Mouse (Mus musculus) liver, embryonic 11.5 days (tissue): ENCODE measurements at regions not wholly inside any gene's neighbourhood (a gene's known extent, or its start where the extent isn't known, plus 50 kb on each side); places are given as distances from the start of the nearest gene placed in this dataset.

ENCODE experiments used
- ATAC-seq: fragments of 200-750 bp; cut with Nextera tagmentation; replicated peaks from 2 replicates; pipeline ENCODE4 v1.8.0; 2017; ENCODE audit warnings: moderate number of reproducible peaks, mild to moderate bottlenecking, moderate TSS enrichment, moderate library complexity; ENCODE audit not compliant: low FRiP score
- DNase-seq: peaks from one replicate; pipeline ENCODE4 v3.0.0-alpha.2; 2017; ENCODE audit warnings: low spot score
- H3K27ac ChIP-seq: fragments of 300-500 bp; sonication (generic); 2 replicates; pipeline ENCODE4 v1.5.1; 2014; ENCODE audit warnings: mild to moderate bottlenecking, low read depth, low read length, control low read depth
- H3K27me3 ChIP-seq: fragments of 300-500 bp; sonication (generic); replicated peaks from 2 replicates; pipeline ENCODE4 v1.6.1; 2014; ENCODE audit warnings: low read length, mixed read lengths; ENCODE audit not compliant: control insufficient read depth, insufficient read depth
- H3K36me3 ChIP-seq: fragments of 300-500 bp; sonication (generic); 2 replicates; pipeline ENCODE4 v1.6.1; 2014; ENCODE audit warnings: mild to moderate bottlenecking, low read length, moderate library complexity, mixed read lengths; ENCODE audit not compliant: control insufficient read depth, insufficient read depth
- H3K4me1 ChIP-seq: fragments of 300-500 bp; sonication (generic); replicated peaks from 2 replicates; pipeline ENCODE4 v1.6.1; 2014; ENCODE audit warnings: low read length, mixed read lengths; ENCODE audit not compliant: control insufficient read depth, insufficient read depth
- H3K4me2 ChIP-seq: fragments of 300-500 bp; sonication (generic); 2 replicates; pipeline ENCODE4 v1.6.1; 2014; ENCODE audit warnings: mild to moderate bottlenecking, control low read depth, moderate library complexity
- H3K4me3 ChIP-seq: fragments of 300-500 bp; sonication (generic); 2 replicates; pipeline ENCODE4 v1.5.1; 2014; ENCODE audit warnings: low read depth, low read length, control low read depth
- H3K9ac ChIP-seq: fragments of 300-500 bp; sonication (generic); 2 replicates; pipeline ENCODE4 v1.6.1; 2014; ENCODE audit warnings: low read depth, low read length, control low read depth
- H3K9me3 ChIP-seq: fragments of 300-500 bp; sonication (generic); 2 replicates; pipeline ENCODE4 v1.6.1; 2016; ENCODE audit warnings: low read length, inconsistent platforms, mixed read lengths; ENCODE audit not compliant: control insufficient read depth
- WGBS: fragments of 180-500 bp; shearing (Covaris S2); extraction: QIAGEN DNeasy Blood & Tissue Kit; methylation state at CpG from one replicate; pipeline ENCODE4 v1.1.7; 2014; 5-methylcytosine and 5-hydroxymethylcytosine counted together

GRCm38 (mm10) chr10:96720281-96720711, 103.5 kb downstream of the Btg1 start:
- 84% methylated on average over 7 of the region's 7 CpGs for WGBS
- H3K36me3 ChIP-seq = no peaks in the 10 kb centered on the region
- no peak overlapping the region for H3K27ac ChIP-seq
- no peaks in the 10 kb centered on the region for H3K9me3 ChIP-seq
- DNase-seq (no peak), ATAC-seq (no peak)
- no peak overlapping the region for H3K9ac ChIP-seq
- H3K27me3 ChIP-seq = no peaks in the 10 kb centered on the region
- H3K4me3 ChIP-seq = no peak overlapping the region
- peaks cover 19% of the 10 kb centered on the region for H3K4me1 ChIP-seq
- H3K4me2 ChIP-seq = no peak overlapping the region

GRCm38 (mm10) chr10:96720956-96721688, 104.3 kb downstream of the Btg1 start:
- H3K36me3 ChIP-seq = no peaks in the 10 kb centered on the region
- H3K4me3 ChIP-seq = no peak overlapping the region
- peak; percentile 59 for ATAC-seq
- H3K27ac ChIP-seq = no peak overlapping the region
- no peak overlapping the region for H3K4me2 ChIP-seq
- 63% methylated on average over 9 of the region's 9 CpGs for WGBS
- no peak for DNase-seq
- no peak overlapping the region for H3K9ac ChIP-seq
- no peaks in the 10 kb centered on the region for H3K9me3 ChIP-seq
- no peaks in the 10 kb centered on the region for H3K27me3 ChIP-seq
- peaks cover 19% of the 10 kb centered on the region for H3K4me1 ChIP-seq

GRCm38 (mm10) chr10:96722491-96722890, 105.7 kb downstream of the Btg1 start:
- DNase-seq (peak; percentile 75), ATAC-seq (peak; percentile 94)
- Histone ChIP-seq H3K9ac (no peak overlapping the region), H3K36me3 (no peaks in the 10 kb centered on the region), H3K9me3 (no peaks in the 10 kb centered on the region), H3K27ac (no peak overlapping the region), H3K27me3 (no peaks in the 10 kb centered on the region), H3K4me2 (no peak overlapping the region), H3K4me3 (no peak overlapping the region), H3K4me1 (peaks cover 19% of the 10 kb centered on the region)
- 23% methylated on average over 9 of the region's 9 CpGs for WGBS

- H3K9ac ChIP-seq = no peak overlapping the region
- H3K4me1 ChIP-seq = peaks cover 19% of the 10 kb centered on the region
- DNase-seq (no peak), ATAC-seq (no peak)
- H3K27me3 ChIP-seq = no peaks in the 10 kb centered on the region
- H3K27ac ChIP-seq = no peak overlapping the region
- no peaks in the 10 kb centered on the region for H3K36me3 ChIP-seq
- WGBS = 82% methylated on average over 6 of the region's 6 CpGs
- no peaks in the 10 kb centered on the region for H3K9me3 ChIP-seq
- no peak overlapping the region for H3K4me3 ChIP-seq
- no peak overlapping the region for H3K4me2 ChIP-seq
Measured at GRCm38 (mm10) chr10:96723071-96723470, 106.3 kb downstream of the Btg1 start.

GRCm38 (mm10) chr10:96724436-96725175, 107.8 kb downstream of the Btg1 start:
- H3K4me3 ChIP-seq = no peak overlapping the region
- no peaks in the 10 kb centered on the region for H3K27me3 ChIP-seq
- WGBS = 36% methylated on average over 11 of the region's 11 CpGs
- peaks cover 19% of the 10 kb centered on the region for H3K4me1 ChIP-seq
- no peaks in the 10 kb centered on the region for H3K9me3 ChIP-seq
- H3K27ac ChIP-seq = no peak overlapping the region
- DNase-seq = no peak
- peak overlapping the region; percentile 30; the same call in 1 of the 2 replicates for H3K4me2 ChIP-seq
- H3K9ac ChIP-seq = no peak overlapping the region
- ATAC-seq = peak; percentile 67
- no peaks in the 10 kb centered on the region for H3K36me3 ChIP-seq

- no peak overlapping the region for H3K27ac ChIP-seq
- H3K4me1 ChIP-seq = peaks cover 10% of the 10 kb centered on the region; the same call in 1 of the 2 replicates
- no peak overlapping the region for H3K9ac ChIP-seq
- no peaks in the 10 kb centered on the region for H3K9me3 ChIP-seq
- ATAC-seq (no peak), DNase-seq (no peak)
- WGBS = 85% methylated on average over 12 of the region's 12 CpGs
- H3K4me3 ChIP-seq = no peak overlapping the region
- no peaks in the 10 kb centered on the region for H3K27me3 ChIP-seq
- H3K36me3 ChIP-seq = no peaks in the 10 kb centered on the region
- no peak overlapping the region for H3K4me2 ChIP-seq
Measured at GRCm38 (mm10) chr10:96726801-96727780, 110.3 kb downstream of the Btg1 start.

GRCm38 (mm10) chr10:96733581-96733980, 116.8 kb downstream of the Btg1 start:
- no peak overlapping the region for H3K4me3 ChIP-seq
- H3K4me2 ChIP-seq = no peak overlapping the region
- WGBS = 59% methylated on average over 5 of the region's 5 CpGs
- H3K27me3 ChIP-seq = no peaks in the 10 kb centered on the region
- H3K9me3 ChIP-seq = no peaks in the 10 kb centered on the region
- H3K9ac ChIP-seq = no peak overlapping the region
- ATAC-seq (no peak), DNase-seq (no peak)
- H3K27ac ChIP-seq = no peak overlapping the region
- H3K4me1 ChIP-seq = no peaks in the 10 kb centered on the region
- no peaks in the 10 kb centered on the region for H3K36me3 ChIP-seq

GRCm38 (mm10) chr10:96735146-96735545, 118.3 kb downstream of the Btg1 start:
- H3K27me3 ChIP-seq = no peaks in the 10 kb centered on the region
- H3K4me1 ChIP-seq = no peaks in the 10 kb centered on the region
- no peaks in the 10 kb centered on the region for H3K9me3 ChIP-seq
- no peaks in the 10 kb centered on the region for H3K36me3 ChIP-seq
- H3K4me3 ChIP-seq = no peak overlapping the region
- WGBS = 89% methylated on average over 11 of the region's 11 CpGs
- no peak overlapping the region for H3K9ac ChIP-seq
- no peak overlapping the region for H3K27ac ChIP-seq
- no peak for ATAC-seq
- no peak for DNase-seq
- H3K4me2 ChIP-seq = no peak overlapping the region
